Mouse (Mus musculus) retina, adult 2 months (tissue): ENCODE data around the gene Dok7.

Experiments
- DNase-seq: peaks from one replicate; pipeline ENCODE4 v3.0.0-alpha.2; 2012; ENCODE audit warnings: low read depth, low spot score

Dok7 gene

DNA sequence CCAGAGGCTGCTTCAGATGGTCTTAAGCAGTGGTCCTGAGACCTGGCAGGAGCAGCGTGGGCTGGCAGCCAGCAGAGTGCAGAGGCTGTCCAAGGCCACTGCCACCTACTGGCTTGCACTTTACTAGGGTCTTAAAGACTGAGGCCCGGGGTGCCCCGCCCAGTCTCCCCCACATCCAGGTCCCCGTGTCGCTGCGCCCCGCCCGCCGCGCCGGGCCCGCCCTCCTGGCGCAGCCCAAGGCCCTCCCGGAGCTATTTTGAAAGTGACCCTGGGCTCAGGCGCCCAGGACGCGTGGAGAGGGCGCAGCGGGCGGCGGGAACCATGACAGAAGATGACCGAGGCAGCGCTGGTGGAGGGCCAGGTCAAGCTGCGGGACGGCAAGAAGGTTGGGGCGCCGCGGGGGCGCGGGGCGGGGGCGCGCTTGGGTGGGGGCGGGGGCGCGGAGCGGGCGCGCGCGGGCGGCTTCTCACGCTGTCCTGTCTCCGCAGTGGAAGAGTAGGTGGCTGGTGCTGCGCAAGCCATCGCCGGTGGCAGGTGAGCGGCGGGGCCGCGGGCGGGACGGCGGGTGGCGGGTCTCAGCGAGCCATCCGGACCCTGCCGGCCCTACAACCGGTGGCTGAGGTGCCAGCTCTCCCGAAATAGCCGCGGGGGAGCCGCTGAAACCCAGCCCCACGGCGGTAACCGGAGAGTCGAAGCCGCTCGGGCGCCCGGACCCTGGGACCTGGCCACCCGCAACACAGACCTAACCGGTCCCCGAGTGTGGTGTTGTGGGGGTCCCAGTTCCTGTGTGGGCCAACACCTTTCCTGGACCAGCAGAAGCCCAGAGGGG is at the start of gene Dok7:
Dok7 (plus strand) TSS at position 163 of the 829 bp plus-strand sequence.
- DNase-seq = no peak

DNA sequence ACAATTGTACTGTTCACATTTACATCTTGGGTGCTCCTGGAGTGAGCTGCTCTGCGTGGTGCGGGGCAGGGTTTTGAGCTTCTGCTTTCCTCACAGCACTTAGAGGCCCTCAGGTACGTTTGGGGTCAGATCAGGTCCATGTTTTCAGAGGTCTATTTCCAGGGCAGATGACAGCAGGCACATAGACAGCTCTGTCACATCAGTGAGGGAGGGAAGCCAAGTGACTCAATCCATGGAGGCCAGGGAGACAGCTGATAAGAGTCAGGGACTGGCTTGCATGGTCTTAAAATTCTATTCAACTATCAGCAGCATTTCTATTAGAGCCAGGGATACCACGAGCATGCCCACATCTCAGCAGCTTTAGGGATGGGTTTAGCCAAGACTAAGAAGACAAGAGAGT is 47.4 kb upstream of the Dok7 start:
- no peak for DNase-seq

DNA sequence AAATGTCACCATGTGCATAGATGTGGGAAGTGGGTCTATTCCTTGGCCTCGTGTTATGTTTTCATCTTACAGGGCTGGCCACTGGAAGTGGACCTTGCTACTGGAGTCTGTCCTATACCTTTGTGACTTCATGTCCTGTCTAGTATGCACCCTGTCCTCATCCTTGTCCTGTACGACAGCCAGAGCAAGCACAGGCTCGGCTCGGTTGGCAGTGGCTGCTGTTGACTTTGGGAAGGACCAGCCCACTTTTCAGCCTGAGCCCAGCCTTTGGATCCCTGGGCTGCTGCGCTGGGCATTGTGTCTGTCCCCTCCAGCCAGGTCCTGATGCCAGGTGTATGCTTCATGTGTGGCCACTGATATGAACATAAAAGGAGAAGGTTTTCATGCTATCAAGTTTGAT is 45.9 kb upstream of the Dok7 start:
- DNase-seq = no peak

DNA sequence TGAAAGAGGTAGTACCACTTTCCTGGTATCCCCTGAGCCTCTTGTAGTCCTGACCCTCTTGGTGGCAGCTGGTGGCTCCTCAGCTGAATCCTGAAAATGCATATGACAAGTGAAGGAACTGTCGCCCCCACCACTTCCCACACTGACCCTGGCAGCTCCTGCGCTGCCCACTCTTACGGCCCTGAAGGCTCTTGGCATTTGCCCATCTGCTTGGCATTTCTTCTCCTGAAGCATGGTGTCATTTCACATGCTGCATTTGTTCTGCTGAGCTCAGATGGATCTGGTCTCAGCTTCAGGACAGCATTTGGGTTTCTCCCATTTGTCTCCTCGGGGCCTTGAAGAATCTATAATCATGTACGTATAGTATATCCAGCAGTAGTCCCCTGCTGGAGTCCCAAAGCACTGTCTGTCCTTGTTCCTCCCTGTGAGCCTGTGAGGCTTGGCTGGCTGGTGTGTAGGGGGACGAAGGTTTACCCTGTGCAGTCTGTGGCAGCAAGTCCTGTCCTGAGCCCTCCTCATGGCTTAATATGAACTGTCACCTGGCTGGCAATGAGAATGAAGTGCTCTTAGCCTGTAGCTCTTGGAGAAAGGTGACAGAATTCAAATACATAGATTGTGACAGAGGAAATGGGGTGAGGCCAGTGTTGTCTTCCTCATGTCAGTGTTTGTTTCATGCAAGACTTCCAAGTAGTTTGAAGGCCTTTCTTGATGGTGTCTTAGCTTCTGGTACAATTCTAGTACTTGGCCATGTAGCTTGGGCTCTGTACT is 45.2 kb upstream of the Dok7 start:
- DNase-seq = no peak

DNA sequence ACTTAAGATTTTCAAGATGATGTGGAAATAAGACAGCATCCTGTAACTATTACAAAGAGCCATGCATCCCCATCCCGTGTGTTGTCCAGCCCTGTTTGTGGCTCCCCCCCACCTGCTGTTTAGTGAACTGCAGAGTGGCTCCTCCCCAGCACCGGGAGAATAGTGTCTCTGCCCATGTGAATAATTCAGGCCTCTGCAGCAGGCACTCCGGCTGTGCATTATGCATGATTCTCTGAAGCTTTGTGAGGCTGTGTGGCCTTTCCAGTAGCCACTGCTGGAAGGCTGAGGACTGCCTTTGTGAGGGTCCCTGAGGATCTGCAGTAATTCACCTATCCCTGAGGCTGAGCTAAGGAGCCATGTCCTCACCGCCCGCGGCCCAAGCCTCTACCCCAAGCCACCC is 42.5 kb upstream of the Dok7 start:
- no peak for DNase-seq

DNA sequence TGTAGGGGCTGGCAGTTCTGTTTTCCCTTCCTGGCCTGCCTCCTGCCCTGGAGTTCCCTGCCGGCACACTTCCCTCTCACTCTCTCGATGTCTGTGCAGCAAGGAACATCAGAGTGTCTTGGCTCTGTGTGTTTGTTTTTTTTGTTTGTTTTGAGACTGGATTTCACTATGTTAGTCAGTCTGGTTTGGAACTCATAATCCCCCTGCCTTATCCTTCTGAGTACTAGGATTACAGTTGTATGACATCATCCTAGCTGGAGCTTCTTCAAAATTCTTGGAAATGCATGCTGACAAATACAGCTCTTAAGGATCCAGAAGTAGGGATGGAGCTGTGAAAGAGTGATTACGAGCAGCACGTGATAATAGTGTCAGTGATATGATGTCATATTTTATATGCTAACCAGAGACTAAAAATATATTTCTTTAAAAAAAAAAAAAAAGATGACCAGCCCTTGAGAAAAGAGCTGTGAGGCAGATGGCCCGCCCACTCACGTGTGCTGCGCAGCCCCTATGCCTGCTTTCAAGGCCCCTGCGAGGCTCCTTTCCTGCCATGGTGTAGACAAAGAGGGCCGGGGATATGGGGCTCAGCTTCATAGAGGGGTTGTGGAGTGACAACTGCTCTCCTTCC is 36.8 kb upstream of the Dok7 start:
- no peak for DNase-seq

DNA sequence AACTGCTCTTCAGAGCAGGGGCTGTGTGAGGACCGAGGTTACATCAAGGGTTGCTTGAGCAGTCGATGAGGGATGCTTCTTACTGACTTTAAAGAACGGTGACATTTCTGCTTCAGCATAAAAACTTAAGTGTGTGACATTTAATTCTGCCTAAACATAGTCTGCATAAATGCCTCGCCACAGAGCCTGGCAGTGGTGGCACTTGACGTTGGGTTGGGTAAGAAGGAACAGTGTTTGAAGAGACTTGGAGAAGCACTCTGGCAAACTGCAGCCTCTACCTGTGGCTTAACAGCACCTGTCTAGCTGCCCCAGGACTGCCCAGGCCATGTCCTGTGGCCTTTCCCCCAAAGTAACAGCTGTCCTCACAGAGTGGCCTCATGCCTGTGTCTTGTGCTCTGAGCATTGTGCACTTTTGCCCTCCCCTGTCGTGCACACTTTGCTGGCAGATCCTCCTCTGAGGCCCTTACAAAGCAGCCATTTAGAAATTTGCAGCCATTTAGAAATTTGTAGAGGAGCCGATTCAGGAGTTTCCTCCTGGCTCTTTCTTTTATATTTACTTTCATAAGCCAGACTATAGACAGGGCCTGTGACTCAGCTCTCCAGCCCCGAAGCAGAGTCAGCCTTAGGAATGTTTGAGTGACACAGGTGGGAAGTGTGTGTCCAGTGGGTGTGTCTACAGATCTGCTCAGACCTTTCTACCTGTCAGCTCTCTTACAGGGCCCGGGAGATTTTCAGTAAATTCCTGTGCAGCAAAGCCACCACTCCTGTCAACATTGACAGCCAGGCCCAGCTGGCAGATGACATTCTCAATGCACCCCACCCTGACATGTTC is 35.9 kb upstream of the Dok7 start:
- no peak for DNase-seq

DNA sequence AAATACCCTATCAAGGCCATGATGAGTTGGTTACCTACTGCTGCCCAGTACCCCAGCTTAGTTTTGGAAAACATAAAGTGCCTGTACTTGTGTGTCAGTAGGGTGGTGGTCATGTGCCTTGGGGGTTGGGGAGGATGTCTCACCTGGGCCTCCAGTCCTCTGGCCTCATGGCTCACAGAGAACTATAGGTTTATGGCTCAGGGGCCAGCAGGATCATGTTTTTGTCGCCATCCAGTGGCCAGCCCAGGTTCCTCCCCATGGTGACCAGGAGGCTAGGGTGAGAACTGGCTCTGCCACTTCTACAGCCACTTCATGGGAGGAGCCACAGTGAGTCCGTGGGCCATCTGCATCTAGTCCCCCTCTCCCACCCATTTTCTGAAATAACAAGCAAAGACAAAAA is 31.6 kb upstream of the Dok7 start:
- DNase-seq = no peak

DNA sequence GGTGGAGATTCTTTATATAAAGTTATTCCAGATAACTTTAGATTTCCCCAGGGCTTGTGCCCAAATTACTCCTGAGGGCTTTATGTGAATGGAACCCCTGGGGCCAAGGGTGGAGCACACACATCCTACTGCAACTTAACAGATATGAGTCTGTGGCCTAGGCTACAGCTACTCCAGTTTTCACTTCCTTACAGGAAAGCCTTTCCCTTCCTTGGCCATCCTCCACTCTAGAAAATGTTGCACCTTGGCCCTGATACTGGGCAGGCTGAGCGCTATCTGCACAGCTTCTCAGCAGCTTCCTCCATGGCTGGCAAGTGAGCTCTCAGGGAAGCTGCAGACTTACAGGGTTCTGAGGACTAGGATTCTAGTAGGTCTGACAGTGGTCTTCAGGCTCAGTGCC is 27.3 kb upstream of the Dok7 start:
- no peak for DNase-seq

DNA sequence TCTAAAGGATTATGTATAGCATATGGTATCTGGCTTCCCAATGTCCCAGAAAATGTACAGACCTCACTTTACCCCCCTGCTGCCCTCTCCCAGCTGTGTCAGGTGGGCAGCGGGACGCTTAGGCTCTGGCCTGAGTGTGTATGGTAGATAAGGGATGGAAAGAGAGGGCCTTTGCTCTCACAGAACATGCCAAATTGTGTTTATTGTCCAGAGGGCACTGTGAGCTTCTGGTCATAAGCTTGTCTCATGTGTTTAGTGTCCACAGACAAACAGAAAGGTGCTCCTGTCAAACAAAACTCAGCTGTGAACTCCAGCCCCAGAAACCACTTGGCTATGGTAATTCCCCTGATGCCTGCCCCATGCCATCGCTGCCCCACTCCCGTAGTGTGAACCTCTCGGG is 26.8 kb upstream of the Dok7 start:
- no peak for DNase-seq

DNA sequence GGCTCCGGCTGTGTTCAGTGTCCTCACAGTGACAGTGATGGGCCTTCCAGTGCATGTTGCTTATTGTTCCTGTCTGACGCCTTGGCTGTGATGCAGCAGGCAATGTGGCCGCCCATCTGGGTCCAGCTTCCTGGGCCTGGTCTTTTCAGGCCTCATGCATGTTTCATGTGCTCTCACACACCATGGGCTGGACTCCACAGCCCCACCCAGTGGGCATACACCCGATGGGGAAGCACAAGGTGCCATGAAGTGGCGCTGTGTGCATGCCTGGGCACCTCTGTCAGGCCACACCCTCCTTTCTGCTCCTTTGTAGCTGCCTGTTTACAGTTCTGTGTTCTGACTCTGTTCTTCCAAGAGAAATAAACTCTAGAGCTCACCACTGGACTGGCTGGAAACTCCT is 23.5 kb upstream of the Dok7 start:
- DNase-seq = no peak

DNA sequence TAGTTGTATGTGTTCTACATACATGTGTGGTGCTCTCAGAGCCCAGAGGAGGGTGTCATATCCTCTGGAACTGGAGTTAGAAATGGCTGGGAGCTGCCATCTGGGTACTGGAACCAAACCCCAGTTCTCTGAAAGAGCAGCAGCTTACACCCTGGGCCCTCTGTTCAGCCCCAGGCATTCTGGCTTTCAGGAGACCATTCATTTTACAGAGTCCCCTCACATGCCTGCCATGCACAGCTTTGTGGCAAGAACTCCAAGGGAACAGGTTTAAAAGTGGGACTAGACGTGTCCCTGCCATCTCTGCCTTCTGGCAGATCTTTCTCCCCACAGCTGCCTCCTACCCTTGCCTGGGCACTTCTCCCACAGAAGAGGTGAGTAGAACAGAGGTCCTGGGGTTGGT is 22.9 kb upstream of the Dok7 start:
- DNase-seq = no peak

DNA sequence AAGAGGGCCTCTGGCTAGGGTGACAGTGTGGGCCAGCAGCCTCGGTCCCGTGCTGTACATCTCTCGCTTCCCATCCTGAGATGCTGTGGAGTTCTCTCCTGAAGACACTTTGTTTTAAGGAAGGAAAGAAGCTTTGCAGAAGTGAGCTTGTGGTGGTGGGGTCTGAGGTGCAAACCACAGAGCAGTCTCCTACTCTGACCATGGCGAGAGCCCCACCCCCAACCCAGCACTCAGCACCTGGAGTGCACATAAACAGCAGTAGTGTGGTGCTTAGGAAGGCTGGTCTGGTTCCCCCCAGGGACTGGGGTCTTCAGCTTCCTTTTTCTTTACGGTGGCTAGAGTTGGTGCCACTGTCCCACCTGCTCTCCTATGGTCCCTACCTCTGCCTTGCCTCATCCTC is 21.4 kb upstream of the Dok7 start:
- no peak for DNase-seq

DNA sequence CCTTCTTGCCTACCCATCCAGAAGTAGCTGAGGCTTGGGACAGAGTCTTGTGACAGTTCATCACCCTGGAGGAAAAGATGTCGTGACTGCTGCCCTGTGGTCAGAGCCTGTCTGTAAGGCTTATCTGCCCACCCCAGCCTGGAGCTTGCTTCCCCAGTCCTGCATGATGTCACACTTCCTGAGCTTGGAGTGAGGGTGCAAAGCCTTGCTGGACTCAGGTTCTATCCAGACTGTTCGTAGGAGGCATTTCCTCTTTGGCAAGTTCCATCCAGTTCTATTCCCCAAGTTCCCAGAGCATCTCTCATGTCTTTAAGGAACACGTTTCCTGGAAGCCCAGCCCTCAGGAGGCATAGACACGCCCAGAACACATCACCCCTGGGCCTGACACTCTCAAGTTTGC is 20.8 kb upstream of the Dok7 start:
- DNase-seq = no peak

DNA sequence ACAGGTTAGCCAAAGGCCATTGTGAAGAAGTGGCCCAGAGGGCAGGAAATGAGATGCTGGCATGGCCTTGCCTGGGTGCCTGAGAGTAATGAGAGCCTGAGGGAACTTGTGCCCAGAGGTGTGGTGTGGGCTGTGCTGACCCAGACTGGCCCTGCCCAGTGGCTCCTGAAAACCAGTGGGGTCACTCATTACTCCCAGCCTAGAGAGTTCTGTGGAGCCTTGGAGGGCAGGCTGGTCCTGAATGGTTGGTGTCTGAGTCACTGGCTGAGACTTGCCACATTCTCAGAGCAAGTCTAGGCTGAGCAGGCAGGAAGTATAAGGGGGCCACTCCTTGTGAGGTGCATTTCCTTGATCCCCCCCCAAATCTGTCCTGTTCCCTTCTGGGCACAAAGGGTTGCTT is 19.1 kb upstream of the Dok7 start:
- DNase-seq = no peak

DNA sequence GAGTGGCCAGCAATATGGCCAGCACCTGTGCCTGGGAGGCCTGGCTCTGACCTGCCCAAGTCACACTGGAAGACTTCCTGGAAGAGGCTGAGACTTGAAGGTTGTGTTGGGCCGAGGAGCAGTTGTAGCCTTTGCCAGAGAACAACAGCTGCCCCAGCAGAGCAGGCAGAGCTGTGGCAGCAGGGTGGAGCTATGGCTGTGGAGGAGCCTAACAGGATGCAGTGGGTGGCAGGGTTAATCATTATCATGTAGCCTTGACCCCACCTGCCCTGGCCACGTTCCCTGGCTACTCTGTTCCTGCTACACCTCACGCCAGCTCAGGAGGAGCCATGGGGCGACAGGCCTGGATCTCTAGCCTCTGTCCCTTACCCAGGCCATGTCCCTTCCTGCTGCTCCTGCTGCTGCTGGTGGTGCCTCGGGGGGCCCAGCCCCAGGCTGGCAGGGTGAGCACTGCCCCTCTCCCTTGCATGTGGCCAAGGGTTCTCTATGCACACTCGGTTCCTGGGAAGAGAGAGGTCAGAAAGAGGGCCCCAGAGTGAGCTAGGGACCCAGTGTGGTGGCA is 15.2 kb upstream of the Dok7 start, which contains the start of gene Hgfac:
Hgfac (plus strand) TSS at position 242 of the 562 bp plus-strand sequence.
- DNase-seq = no peak

DNA sequence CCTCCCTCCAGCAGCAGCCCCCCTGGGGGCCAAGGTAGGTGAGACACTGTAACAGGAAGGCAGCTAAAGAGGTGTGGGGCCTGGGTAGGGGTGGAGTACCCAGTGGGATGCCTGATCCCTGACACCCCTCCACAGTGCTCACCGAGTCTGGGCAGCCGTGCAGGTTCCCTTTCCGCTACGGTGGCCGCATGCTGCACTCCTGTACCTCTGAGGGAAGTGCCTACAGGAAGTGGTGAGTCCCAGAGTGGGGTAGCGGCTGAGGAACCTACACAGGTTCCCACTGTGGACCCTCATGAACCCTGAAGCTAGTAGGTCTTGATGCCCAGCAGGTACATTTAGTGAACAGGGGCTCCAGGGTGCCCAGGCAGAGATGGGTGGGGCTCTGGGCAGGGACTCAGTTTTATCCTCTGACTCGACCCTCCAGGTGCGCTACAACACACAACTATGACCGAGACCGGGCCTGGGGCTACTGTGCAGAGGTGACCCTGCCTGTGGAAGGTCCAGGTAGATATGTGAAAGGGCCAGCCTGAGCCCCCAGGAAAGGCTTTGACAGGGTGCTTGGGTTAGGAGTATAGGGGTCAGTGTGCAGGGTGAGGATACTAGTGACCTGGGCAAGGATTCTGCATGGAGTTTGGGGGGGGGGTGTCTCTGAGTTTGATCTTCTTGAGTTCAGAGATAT is 14.0 kb upstream of the Dok7 start:
- no peak for DNase-seq

DNA sequence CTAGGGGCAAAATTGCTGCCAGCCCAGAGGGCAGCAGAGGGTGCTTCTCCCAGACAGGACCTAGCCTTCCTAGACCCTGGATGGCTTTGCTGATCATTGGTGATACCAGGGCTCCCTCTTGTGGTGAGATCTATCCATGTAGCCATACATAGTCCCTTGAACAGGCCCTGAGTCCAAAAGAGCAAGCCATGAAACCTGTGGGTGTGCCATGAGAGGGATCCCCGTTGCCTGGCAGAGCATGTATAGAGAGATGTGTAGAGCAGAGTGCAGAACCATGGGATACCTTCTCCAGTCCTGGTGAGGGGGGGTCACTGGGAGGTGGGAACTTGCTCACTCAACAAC is 13.5 kb upstream of the Dok7 start:
- peak; percentile 55 for DNase-seq

DNA sequence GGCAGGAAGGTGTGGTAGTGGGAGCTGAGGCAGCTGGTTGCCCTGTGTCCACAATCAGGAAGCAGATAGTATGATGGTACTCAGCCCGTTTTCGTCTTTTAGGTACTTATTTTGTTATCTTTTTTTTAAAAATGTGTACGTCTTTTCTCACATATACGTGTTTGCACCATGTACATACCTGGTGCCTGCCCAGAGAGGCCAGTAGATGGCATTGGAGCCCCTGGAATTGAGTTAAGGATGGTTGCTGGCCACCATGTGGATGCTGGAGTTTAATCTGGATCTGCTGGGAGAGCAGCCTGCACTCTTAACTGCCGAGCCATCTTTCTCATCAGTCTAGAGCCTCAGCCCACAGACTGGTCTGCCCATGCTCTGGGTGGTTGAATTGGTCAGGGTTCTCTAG is 6.0 kb upstream of the Dok7 start:
- DNase-seq = no peak

DNA sequence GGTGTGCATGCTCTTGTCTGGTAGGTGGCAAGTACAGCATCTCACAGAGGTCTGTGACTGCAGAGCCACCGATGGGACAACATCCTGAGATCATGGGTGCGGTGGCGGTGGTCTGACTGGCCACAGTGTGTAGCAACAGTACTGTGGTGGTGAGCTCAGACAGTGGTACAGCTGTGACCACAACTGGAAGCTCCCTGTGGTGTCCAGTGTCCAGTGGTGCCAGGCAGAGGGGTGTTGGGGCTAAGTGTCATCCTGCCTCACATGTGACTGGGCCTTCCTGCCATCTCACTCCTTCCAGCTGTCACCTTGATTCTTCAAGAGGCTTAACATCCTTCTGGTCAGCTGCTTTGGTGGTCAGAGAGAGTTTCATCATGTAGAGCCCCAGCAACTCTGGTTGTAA is 1.9 kb upstream of the Dok7 start:
- DNase-seq = no peak

DNA sequence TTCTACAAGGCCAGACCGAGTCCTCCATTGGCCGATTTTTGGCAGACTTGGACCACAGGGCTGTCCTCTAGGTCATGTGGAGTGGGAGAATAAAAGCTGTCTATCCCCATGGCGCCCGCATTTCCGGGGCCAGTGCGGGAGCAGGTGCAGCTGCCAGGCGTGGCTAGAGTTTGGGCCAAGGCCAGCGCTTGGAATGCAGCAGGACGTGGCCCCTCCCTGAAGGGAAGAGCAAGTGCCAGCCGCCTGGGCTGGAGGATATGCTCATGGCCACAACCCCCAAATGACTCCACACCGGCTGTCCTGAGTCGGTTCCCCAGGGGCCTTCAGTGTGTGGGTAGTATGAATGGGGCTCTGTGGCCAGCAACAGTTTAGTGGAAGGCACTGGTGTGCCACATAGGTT is 1.5 kb upstream of the Dok7 start:
- DNase-seq = no peak
